Mouse (Mus musculus): ENCODE results near the gene Eri3.

GRCm38 (mm10) chr4:117660001-117660400 lies 109.8 kb downstream of the Eri3 start:
- TF ChIP-seq CTCF (IDR thresholded peaks at IDR 0.05; ENCODE audit: borderline replicate concordance, insufficient read depth, low read depth, low read length) (no peak), POLR2A (IDR thresholded peaks at IDR 0.05; ENCODE audit: borderline replicate concordance, insufficient read depth, low read length) (no peak)

Data from cerebellum, adult 2 months (tissue).